Mouse (Mus musculus) midbrain, embryonic 10.5 days (tissue): ENCODE measurements around the gene 1700092M07Rik. TPM values are rescaled to one million over a fixed set of nuclear protein-coding genes. Genes with fewer than 3 reads are reported as not detected.
"Not testable (repeated sequence)": the region's sequence is repeated elsewhere in the genome, so short reads cannot be mapped to it uniquely, and the experiment has no call there.

Experiments
- DNase-seq: peaks from one replicate; pipeline ENCODE4 v3.0.0-alpha.2; 2017; ENCODE audit warnings: low spot score
- H3K27ac ChIP-seq: fragments of 300-500 bp; sonication (generic); replicated peaks from 2 replicates; pipeline ENCODE4 v1.5.1; 2016; ENCODE audit warnings: mild to moderate bottlenecking
- H3K27me3 ChIP-seq: fragments of 300-500 bp; sonication (generic); 2 replicates; pipeline ENCODE4 v1.6.1; 2016; ENCODE audit warnings: low read depth, mild to moderate bottlenecking; ENCODE audit not compliant: poor library complexity, severe bottlenecking
- H3K36me3 ChIP-seq: fragments of 300-500 bp; sonication (generic); 2 replicates; pipeline ENCODE4 v1.6.1; 2016; ENCODE audit warnings: mild to moderate bottlenecking, moderate library complexity
- H3K4me1 ChIP-seq: fragments of 300-500 bp; sonication (generic); 2 replicates; pipeline ENCODE4 v1.6.1; 2016
- H3K4me3 ChIP-seq: fragments of 300-500 bp; sonication (generic); 2 replicates; pipeline ENCODE4 v1.5.1; 2016; ENCODE audit warnings: mild to moderate bottlenecking, moderate library complexity
- H3K9me3 ChIP-seq: fragments of 300-500 bp; sonication (generic); replicated peaks from 2 replicates; pipeline ENCODE4 v1.6.1; 2016; ENCODE audit warnings: mild to moderate bottlenecking
- WGBS: fragments of 180-500 bp; shearing (Covaris S2); methylation state at CpG from one replicate; pipeline ENCODE4 v1.1.7; 2016; 5-methylcytosine and 5-hydroxymethylcytosine counted together
- polyA plus RNA-seq: library from polyadenylated mRNA; unstranded; fragments of >200 nt; fragmentation: Nextera tagmentation; extraction: Ambion mirVana; gene quantifications from 2 replicates; pipeline ENCODE4 v1.2.1, GENCODE M21; 2016

The 1700092M07Rik gene
- polyA plus RNA-seq, 1 experiment from 2014 or later = 3.2 TPM

- peaks cover 31% of the 10 kb centered on the region for H3K36me3 ChIP-seq
- H3K9me3 ChIP-seq = no peaks in the 10 kb centered on the region
- DNase-seq = no peak
- H3K4me3 ChIP-seq = peak overlapping the region; percentile 86
- peak overlapping the region; percentile 95 for H3K27ac ChIP-seq
- H3K4me1 ChIP-seq = peaks cover 30% of the 10 kb centered on the region
- no peaks in the 10 kb centered on the region for H3K27me3 ChIP-seq
- WGBS = 5% methylated on average over 5 of the region's 5 CpGs
Observed at GRCm38 (mm10) chr19:8722559-8722906, 18.0 kb upstream of the 1700092M07Rik start.

- Histone ChIP-seq H3K9me3 (no peaks in the 10 kb centered on the region), H3K27ac (peak within 1 kb of the TSS; percentile 95), H3K4me3 (peak within 1 kb of the TSS; percentile 86), H3K4me1 (peaks cover 30% of the 10 kb centered on the region), H3K27me3 (no peaks in the 10 kb centered on the region), H3K36me3 (peaks cover 31% of the 10 kb centered on the region)
- WGBS = under 1% methylated on average over 50 of the region's 50 CpGs
- DNase-seq = peak; percentile 96
Observed at GRCm38 (mm10) chr19:8722907-8723573, 17.5 kb upstream of the 1700092M07Rik start, which contains the start of gene Slc3a2. Gene Slc3a2 (minus strand): TSS chr19:8723369.

- Histone ChIP-seq H3K4me3 (peak overlapping the region; percentile 86), H3K4me1 (peaks cover 30% of the 10 kb centered on the region), H3K9me3 (no peaks in the 10 kb centered on the region), H3K27ac (peak overlapping the region; percentile 95), H3K27me3 (no peaks in the 10 kb centered on the region), H3K36me3 (peaks cover 31% of the 10 kb centered on the region)
- peak; percentile 30 for DNase-seq
- under 1% methylated on average over 20 of the region's 20 CpGs for WGBS
Observed at GRCm38 (mm10) chr19:8723574-8724346, 16.8 kb upstream of the 1700092M07Rik start.

- H3K9me3 ChIP-seq = no peaks in the 10 kb centered on the region
- 3% methylated on average over 2 of the region's 2 CpGs for WGBS
- no peak for DNase-seq
- peaks cover 30% of the 10 kb centered on the region for H3K4me1 ChIP-seq
- H3K27me3 ChIP-seq = no peaks in the 10 kb centered on the region
- peaks cover 31% of the 10 kb centered on the region for H3K36me3 ChIP-seq
- peak overlapping the region; percentile 95 for H3K27ac ChIP-seq
- peak overlapping the region; percentile 86 for H3K4me3 ChIP-seq
Observed at GRCm38 (mm10) chr19:8724392-8724791, 16.1 kb upstream of the 1700092M07Rik start.

- H3K4me3 ChIP-seq = peak overlapping the region; percentile 86
- H3K9me3 ChIP-seq = no peaks in the 10 kb centered on the region
- H3K4me1 ChIP-seq = peaks cover 30% of the 10 kb centered on the region
- peaks cover 31% of the 10 kb centered on the region for H3K36me3 ChIP-seq
- H3K27me3 ChIP-seq = no peaks in the 10 kb centered on the region
- H3K27ac ChIP-seq = peak overlapping the region; percentile 95; the same call in 1 of the 2 replicates
- no peak for DNase-seq
- 60% methylated on average over 4 of the region's 4 CpGs for WGBS
Observed at GRCm38 (mm10) chr19:8725081-8725613, 15.4 kb upstream of the 1700092M07Rik start.

GRCm38 (mm10) chr19:8726609-8727390 is 13.7 kb upstream of the 1700092M07Rik start:
- DNase-seq = no peak
- Histone ChIP-seq H3K9me3 (no peaks in the 10 kb centered on the region), H3K27me3 (no peaks in the 10 kb centered on the region), H3K4me1 (peaks cover 29% of the 10 kb centered on the region), H3K4me3 (peak overlapping the region; percentile 86; the same call in 1 of the 2 replicates), H3K36me3 (peaks cover 31% of the 10 kb centered on the region), H3K27ac (no peak overlapping the region)
- 18% methylated on average over 3 of the region's 3 CpGs for WGBS

- DNase-seq = peak; percentile 29
- Histone ChIP-seq H3K36me3 (peaks cover 31% of the 10 kb centered on the region), H3K4me1 (peaks cover 21% of the 10 kb centered on the region), H3K9me3 (no peaks in the 10 kb centered on the region), H3K4me3 (no peak overlapping the region), H3K27me3 (no peaks in the 10 kb centered on the region), H3K27ac (no peak overlapping the region)
- 30% methylated on average over 5 of the region's 5 CpGs for WGBS
Observed at GRCm38 (mm10) chr19:8727495-8728114, 12.9 kb upstream of the 1700092M07Rik start.

- WGBS = 57% methylated on average over 3 of the region's 3 CpGs
- Histone ChIP-seq H3K4me1 (peaks cover 21% of the 10 kb centered on the region), H3K36me3 (peaks cover 31% of the 10 kb centered on the region)
- not testable (repeated sequence) for H3K27me3 ChIP-seq, H3K4me3 ChIP-seq, H3K9me3 ChIP-seq, H3K27ac ChIP-seq, DNase-seq
Observed at GRCm38 (mm10) chr19:8728335-8729099, 12.0 kb upstream of the 1700092M07Rik start.

GRCm38 (mm10) chr19:8734334-8734733 is 6.2 kb upstream of the 1700092M07Rik start:
- H3K36me3 ChIP-seq = peaks cover 24% of the 10 kb centered on the region
- peaks cover 17% of the 10 kb centered on the region for H3K4me1 ChIP-seq
- H3K27ac ChIP-seq = no peak overlapping the region
- no peaks in the 10 kb centered on the region for H3K27me3 ChIP-seq
- no peak for DNase-seq
- 72% methylated on average over 3 of the region's 3 CpGs for WGBS
- no peak overlapping the region for H3K4me3 ChIP-seq
- H3K9me3 ChIP-seq = no peaks in the 10 kb centered on the region

GRCm38 (mm10) chr19:8735389-8736159 is 4.9 kb upstream of the 1700092M07Rik start, which contains the start of gene Wdr74:
Gene Wdr74 (plus strand): TSS chr19:8735827.
- under 1% methylated on average over 32 of the region's 32 CpGs for WGBS
- Histone ChIP-seq H3K36me3 (peaks cover 37% of the 10 kb centered on the region), H3K4me3 (peak within 1 kb of the TSS; percentile 87), H3K9me3 (no peaks in the 10 kb centered on the region), H3K27me3 (no peaks in the 10 kb centered on the region), H3K4me1 (peaks cover 21% of the 10 kb centered on the region), H3K27ac (peak within 1 kb of the TSS; percentile 83)
- DNase-seq = peak; percentile 91

- DNase-seq = no peak
- Histone ChIP-seq H3K27ac (peak overlapping the region; percentile 83), H3K36me3 (peaks cover 41% of the 10 kb centered on the region), H3K4me3 (peak overlapping the region; percentile 87), H3K9me3 (no peaks in the 10 kb centered on the region), H3K27me3 (no peaks in the 10 kb centered on the region), H3K4me1 (peaks cover 27% of the 10 kb centered on the region)
- 2% methylated on average over 11 of the region's 11 CpGs for WGBS
Observed at GRCm38 (mm10) chr19:8736160-8736467, 4.4 kb upstream of the 1700092M07Rik start.
